Mouse (Mus musculus) stomach, postnatal 0 days (tissue): ENCODE results near the gene Plxna4. TPM values are rescaled to one million over a fixed set of nuclear protein-coding genes. Genes with fewer than 3 reads are reported as not detected.

Experiments used
- ATAC-seq: fragments of 200-750 bp; cut with Nextera tagmentation; 2 replicates; pipeline ENCODE4 v1.8.0; 2017; ENCODE audit not compliant: low FRiP score, low TSS enrichment
- DNase-seq: peaks from one replicate; pipeline ENCODE4 v3.0.0-alpha.2; 2016; ENCODE audit warnings: low spot score
- H3K27ac ChIP-seq: fragments of 300-500 bp; sonication (generic); replicated peaks from 2 replicates; pipeline ENCODE4 v1.5.1; 2014; ENCODE audit warnings: mild to moderate bottlenecking, control low read depth
- H3K27me3 ChIP-seq: fragments of 300-500 bp; sonication (generic); 2 replicates; pipeline ENCODE4 v1.6.1; 2014; ENCODE audit warnings: low read length; ENCODE audit not compliant: control insufficient read depth, insufficient read depth
- H3K36me3 ChIP-seq: fragments of 300-500 bp; sonication (generic); 2 replicates; pipeline ENCODE4 v1.6.1; 2014; ENCODE audit warnings: low read length, mixed read lengths; ENCODE audit not compliant: control insufficient read depth, insufficient read depth
- H3K4me1 ChIP-seq: fragments of 300-500 bp; sonication (generic); replicated peaks from 2 replicates; pipeline ENCODE4 v1.6.1; 2014; ENCODE audit warnings: antibody characterized with exemption; ENCODE audit not compliant: control insufficient read depth, insufficient read depth
- H3K4me2 ChIP-seq: fragments of 300-500 bp; sonication (generic); replicated peaks from 2 replicates; pipeline ENCODE4 v1.6.1; 2014; ENCODE audit warnings: low read depth, mild to moderate bottlenecking, control low read depth, moderate library complexity
- H3K4me3 ChIP-seq: fragments of 300-500 bp; sonication (generic); 2 replicates; pipeline ENCODE4 v1.5.1; 2014; ENCODE audit warnings: low read depth, low read length, control low read depth
- H3K9ac ChIP-seq: fragments of 300-500 bp; sonication (generic); 2 replicates; pipeline ENCODE4 v1.6.1; 2014; ENCODE audit warnings: mild to moderate bottlenecking, low read length, control low read depth, mixed read lengths
- H3K9me3 ChIP-seq: fragments of 300-500 bp; sonication (generic); 2 replicates; pipeline ENCODE4 v1.6.1; 2016; ENCODE audit warnings: low read length; ENCODE audit not compliant: control insufficient read depth
- CTCF ChIP-seq: IDR thresholded peaks from 2 replicates; pipeline ENCODE4 v1.5.1; 2016; ENCODE audit warnings: antibody characterized with exemption, low read depth, mild to moderate bottlenecking, moderate library complexity
- EP300 ChIP-seq: optimal IDR thresholded peaks from 2 replicates; pipeline ENCODE3; 2016; ENCODE audit warnings: antibody characterized with exemption
- WGBS: fragments of 180-500 bp; shearing (Covaris S2); extraction: QIAGEN DNeasy Blood & Tissue Kit; methylation state at CpG from one replicate; pipeline ENCODE4 v1.1.7; 2014; 5-methylcytosine and 5-hydroxymethylcytosine counted together
- polyA plus RNA-seq: library from polyadenylated mRNA; unstranded; fragments of >200 nt; fragmentation: Nextera tagmentation; extraction: Ambion mirVana; gene quantifications from 2 replicates; pipeline ENCODE4 v1.2.1, GENCODE M21; 2015

The Plxna4 gene
- polyA plus RNA-seq, 1 experiment from 2014 or later = 1.1 TPM

- ATAC-seq (no peak), DNase-seq (no peak)
- H3K4me1 ChIP-seq = no peaks in the 10 kb centered on the region
- no peaks in the 10 kb centered on the region; the same call in 1 of the 2 replicates for H3K27me3 ChIP-seq
- TF ChIP-seq EP300 (no peak), CTCF (no peak)
- H3K9me3 ChIP-seq = no peaks in the 10 kb centered on the region
- H3K27ac ChIP-seq = no peak overlapping the region
- no peaks in the 10 kb centered on the region for H3K36me3 ChIP-seq
- 67% methylated on average over 6 of the region's 6 CpGs for WGBS
- no peak overlapping the region for H3K9ac ChIP-seq
- H3K4me2 ChIP-seq = no peak overlapping the region
- H3K4me3 ChIP-seq = no peak overlapping the region
Observed at GRCm38 (mm10) chr6:32342272-32342671, 245.7 kb downstream of the Plxna4 start.

- H3K27ac ChIP-seq = no peak overlapping the region
- H3K9me3 ChIP-seq = no peaks in the 10 kb centered on the region
- no peaks in the 10 kb centered on the region for H3K4me1 ChIP-seq
- no peak overlapping the region for H3K9ac ChIP-seq
- 46% methylated on average over 8 of the region's 8 CpGs for WGBS
- DNase-seq (no peak), ATAC-seq (no peak)
- H3K27me3 ChIP-seq = no peaks in the 10 kb centered on the region; the same call in 1 of the 2 replicates
- no peak overlapping the region for H3K4me2 ChIP-seq
- H3K4me3 ChIP-seq = no peak overlapping the region
- H3K36me3 ChIP-seq = no peaks in the 10 kb centered on the region
- TF ChIP-seq EP300 (no peak), CTCF (no peak)
Observed at GRCm38 (mm10) chr6:32338416-32338943, 249.5 kb downstream of the Plxna4 start.

- no peak for ATAC-seq
- TF ChIP-seq EP300 (no peak), CTCF (no peak)
Observed at GRCm38 (mm10) chr6:32331281-32331680, 256.7 kb downstream of the Plxna4 start.

GRCm38 (mm10) chr6:32330034-32330795 lies 257.8 kb downstream of the Plxna4 start:
- no peaks in the 10 kb centered on the region for H3K36me3 ChIP-seq
- H3K27ac ChIP-seq = no peak overlapping the region
- H3K27me3 ChIP-seq = no peaks in the 10 kb centered on the region
- no peaks in the 10 kb centered on the region for H3K4me1 ChIP-seq
- no peak overlapping the region for H3K4me3 ChIP-seq
- no peaks in the 10 kb centered on the region for H3K9me3 ChIP-seq
- DNase-seq = no peak
- TF ChIP-seq EP300 = no peak
- no peak for TF ChIP-seq CTCF
- ATAC-seq = no peak
- no peak overlapping the region for H3K9ac ChIP-seq
- H3K4me2 ChIP-seq = no peak overlapping the region
- 62% methylated on average over 9 of the region's 9 CpGs for WGBS

More at GRCm38 (mm10) chr6:32331281-32331680, 256.7 kb downstream of the Plxna4 start:
- Histone ChIP-seq H3K27ac (no peak overlapping the region), H3K4me1 (no peaks in the 10 kb centered on the region), H3K9ac (no peak overlapping the region), H3K36me3 (no peaks in the 10 kb centered on the region), H3K9me3 (no peaks in the 10 kb centered on the region), H3K4me3 (no peak overlapping the region), H3K27me3 (no peaks in the 10 kb centered on the region), H3K4me2 (no peak overlapping the region)
- no peak for DNase-seq

- peak; percentile 45; the same call in 1 of the 2 replicates for ATAC-seq
Observed at GRCm38 (mm10) chr6:32328028-32328427, 260.0 kb downstream of the Plxna4 start.

GRCm38 (mm10) chr6:32327173-32327572 lies 260.8 kb downstream of the Plxna4 start:
- no peak overlapping the region for H3K4me3 ChIP-seq
- no peak overlapping the region for H3K4me2 ChIP-seq
- whole genome bisulfite sequencing = 17% methylated on average over 5 of the region's 5 CpGs
- H3K27me3 ChIP-seq = no peaks in the 10 kb centered on the region
- no peaks in the 10 kb centered on the region for H3K4me1 ChIP-seq
- no peaks in the 10 kb centered on the region for H3K9me3 ChIP-seq
- no peaks in the 10 kb centered on the region for H3K36me3 ChIP-seq
- DNase-seq (no peak), ATAC-seq (no peak)
- H3K27ac ChIP-seq = no peak overlapping the region
- H3K9ac ChIP-seq = no peak overlapping the region
- TF ChIP-seq CTCF = no peak
- TF ChIP-seq EP300 = no peak

More at GRCm38 (mm10) chr6:32328028-32328427, 260.0 kb downstream of the Plxna4 start:
- no peak overlapping the region for H3K27ac ChIP-seq
- no peak overlapping the region for H3K9ac ChIP-seq
- H3K4me2 ChIP-seq = no peak overlapping the region
- no peak overlapping the region for H3K4me3 ChIP-seq
- TF ChIP-seq EP300 (no peak), CTCF (peak; percentile 97)
- no peaks in the 10 kb centered on the region for H3K27me3 ChIP-seq
- peak; percentile 58 for DNase-seq
- WGBS = 2% methylated on average over 8 of the region's 8 CpGs
- H3K4me1 ChIP-seq = no peaks in the 10 kb centered on the region
- H3K36me3 ChIP-seq = no peaks in the 10 kb centered on the region
- H3K9me3 ChIP-seq = no peaks in the 10 kb centered on the region
